Mouse (Mus musculus) natural killer cell, adult 2 months (primary cell): Measurements from ENCODE around the gene Gm10382.
"Not testable (repeated sequence)": the region's sequence is repeated elsewhere in the genome, so short reads cannot be mapped to it uniquely, and the experiment has no call there.

Source experiments
- DNase-seq, 2 experiments: peaks; one replicate each; pipeline ENCODE4 v3.0.0; 2022; ENCODE audit warnings: low spot score in 2 of 2

Gene Gm10382

GRCm38 (mm10) chr5:125392977-125393621 lies 4.0 kb downstream of the Gm10382 start:
- DNase-seq: peak; percentile 92 to 93

GRCm38 (mm10) chr5:125393622-125394603 lies 4.8 kb downstream of the Gm10382 start:
- peak; percentile 65 to 72 for DNase-seq

DNA sequence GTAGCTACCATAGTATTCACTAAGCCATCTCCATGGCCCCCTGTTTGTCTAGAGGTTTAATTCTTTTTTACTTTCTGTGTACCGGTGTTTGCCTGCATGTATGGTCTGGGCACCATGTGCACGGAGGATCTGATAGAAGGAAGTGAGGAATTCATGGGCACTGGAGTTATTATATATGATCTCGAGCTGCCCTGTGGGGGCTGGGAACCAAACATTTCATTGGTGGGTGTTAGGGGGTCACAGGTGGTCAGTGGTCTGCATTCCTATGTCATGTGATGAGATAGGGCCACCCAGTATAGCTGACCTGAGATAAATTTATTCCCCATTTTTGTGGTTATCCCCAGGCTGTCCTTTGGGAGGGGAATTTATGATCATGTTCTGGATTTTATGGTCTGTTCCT lies 5.9 kb downstream of the Gm10382 start:
- DNase-seq: no peak

GRCm38 (mm10) chr5:125400903-125401302 lies 11.8 kb downstream of the Gm10382 start:
- no peak for DNase-seq

DNA sequence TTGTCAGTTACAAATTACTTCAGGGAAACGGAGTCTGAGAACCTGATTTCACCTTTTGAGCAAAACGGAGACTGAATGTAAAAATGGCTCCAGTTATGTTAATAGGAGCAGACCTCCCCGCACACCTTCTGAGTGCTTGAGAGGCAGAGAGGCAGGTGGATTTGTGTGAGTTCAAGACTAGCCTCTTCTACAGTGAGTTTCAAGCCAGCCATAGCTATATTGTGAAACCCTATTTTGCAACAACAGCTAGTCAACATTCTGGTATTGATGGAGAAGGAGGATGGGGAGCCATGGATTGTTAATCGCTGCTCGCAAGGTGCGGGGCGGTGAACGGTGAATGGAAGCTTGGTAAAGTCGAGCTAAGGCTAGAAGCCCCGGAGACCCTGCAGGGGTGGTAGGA lies 13.4 kb downstream of the Gm10382 start:
- no peak for DNase-seq

DNA sequence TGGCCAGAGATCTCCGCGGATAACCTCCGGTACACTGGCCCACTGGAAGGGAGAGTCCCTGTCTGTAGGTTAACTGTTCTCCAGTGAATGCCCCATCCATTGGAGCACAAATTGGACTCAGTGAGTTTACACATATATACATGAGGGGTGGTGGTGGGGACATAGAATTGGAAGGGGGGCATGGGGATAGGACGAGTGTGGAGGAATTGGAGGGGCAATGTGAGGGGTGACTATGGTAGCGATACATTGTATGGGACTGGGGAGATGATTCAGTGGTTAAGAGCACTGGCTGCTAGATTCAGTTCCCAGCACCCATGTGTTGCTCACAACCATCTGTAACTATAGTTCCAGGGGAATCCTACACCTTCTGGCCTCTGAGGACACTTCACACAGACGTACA lies 13.9 kb downstream of the Gm10382 start:
- no peak for DNase-seq

- peak; percentile 61 to 72 for DNase-seq
Observed at GRCm38 (mm10) chr5:125403481-125404465, 14.7 kb downstream of the Gm10382 start.

DNA sequence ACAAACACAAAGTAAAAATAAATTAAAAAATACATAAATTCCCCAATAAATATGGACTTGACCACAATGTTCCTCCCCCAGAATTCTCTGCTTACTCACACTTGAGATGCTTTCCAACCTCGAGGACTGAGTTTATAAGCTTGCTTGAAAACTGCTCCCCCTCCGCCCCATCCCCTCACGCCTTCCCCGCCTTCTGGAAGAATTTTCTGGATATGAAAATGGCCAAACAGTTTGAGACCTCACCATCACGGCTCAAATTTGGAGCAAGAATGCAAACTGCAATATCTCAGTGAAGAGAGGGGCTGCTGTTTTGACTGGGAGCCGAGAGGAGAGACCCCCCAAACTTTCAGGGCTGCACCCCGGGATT lies 15.4 kb downstream of the Gm10382 start:
- no peak for DNase-seq

- DNase-seq: no peak
Observed at GRCm38 (mm10) chr5:125404903-125405545, 15.9 kb downstream of the Gm10382 start.

DNA sequence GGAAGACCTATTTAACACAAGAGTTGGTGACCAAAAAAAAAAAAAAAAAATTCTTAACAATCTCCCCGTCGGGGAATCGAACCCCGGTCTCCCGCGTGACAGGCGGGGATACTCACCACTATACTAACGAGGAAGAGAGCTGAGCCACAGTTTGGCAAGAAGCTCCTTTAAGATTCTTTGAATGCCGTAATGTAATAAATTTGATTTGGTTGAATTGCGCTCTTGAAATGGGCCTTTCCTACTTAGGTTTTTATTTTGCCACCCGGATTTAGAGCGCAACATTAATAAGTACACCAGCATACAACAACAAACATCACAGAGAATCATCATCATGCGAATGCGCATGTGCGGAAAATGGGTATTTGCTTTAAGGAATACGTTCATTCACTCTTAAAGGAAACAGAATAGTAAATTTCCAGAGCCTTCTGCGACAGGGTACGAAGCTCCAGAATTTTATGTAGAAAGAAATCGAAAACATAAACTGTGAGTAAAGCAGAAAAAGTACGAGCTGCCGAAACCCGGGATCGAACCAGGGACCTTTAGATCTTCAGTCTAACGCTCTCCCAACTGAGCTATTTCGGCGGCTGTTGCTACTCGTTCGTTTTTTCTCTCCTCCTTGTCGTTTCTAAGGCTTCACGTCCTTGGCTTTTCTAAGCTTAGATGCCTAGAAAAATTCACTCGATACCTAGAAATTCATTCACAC lies 16.6 kb downstream of the Gm10382 start:
- DNase-seq: peak; percentile 90

DNA sequence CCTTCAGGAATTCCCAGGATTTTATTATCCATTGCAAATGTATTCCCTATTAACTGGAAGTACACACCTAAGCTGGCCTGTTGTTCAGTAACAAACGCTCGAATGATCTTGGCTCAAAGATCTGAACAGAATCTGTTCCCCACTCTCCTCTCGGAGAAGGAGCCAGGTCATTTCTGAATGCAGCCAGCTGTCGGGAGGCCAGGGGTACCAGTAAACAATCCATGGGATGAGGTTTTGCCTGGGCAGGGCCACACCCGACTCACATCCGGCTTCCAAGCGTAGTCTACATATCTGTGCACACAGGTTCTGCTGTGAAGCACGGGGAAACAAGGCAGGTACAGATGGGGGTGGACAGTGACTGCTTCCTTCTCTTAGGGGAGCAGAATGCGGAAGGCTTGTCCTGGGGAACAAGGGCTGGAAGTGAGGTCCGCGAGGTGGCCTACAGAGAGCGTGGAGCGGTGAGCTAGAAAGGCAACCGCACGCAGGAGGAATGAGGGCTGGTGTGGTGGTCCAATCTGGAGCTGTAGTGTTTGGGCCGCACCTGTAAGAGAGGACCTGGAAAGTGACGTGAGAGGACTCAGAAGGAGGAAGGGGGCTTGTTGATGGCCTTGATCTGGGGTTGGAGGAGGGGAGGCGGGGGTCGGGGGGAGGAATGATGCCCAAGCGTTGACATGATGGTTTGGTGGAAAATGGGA lies 17.3 kb downstream of the Gm10382 start:
- DNase-seq: peak in 1 of 2 experiments; percentile 52

GRCm38 (mm10) chr5:125407020-125407830 lies 18.1 kb downstream of the Gm10382 start:
- DNase-seq: no peak

GRCm38 (mm10) chr5:125407910-125408575 lies 18.9 kb downstream of the Gm10382 start:
- no peak for DNase-seq

- DNase-seq: peak; percentile 72 to 83
Observed at GRCm38 (mm10) chr5:125408842-125409241, 19.7 kb downstream of the Gm10382 start.

DNA sequence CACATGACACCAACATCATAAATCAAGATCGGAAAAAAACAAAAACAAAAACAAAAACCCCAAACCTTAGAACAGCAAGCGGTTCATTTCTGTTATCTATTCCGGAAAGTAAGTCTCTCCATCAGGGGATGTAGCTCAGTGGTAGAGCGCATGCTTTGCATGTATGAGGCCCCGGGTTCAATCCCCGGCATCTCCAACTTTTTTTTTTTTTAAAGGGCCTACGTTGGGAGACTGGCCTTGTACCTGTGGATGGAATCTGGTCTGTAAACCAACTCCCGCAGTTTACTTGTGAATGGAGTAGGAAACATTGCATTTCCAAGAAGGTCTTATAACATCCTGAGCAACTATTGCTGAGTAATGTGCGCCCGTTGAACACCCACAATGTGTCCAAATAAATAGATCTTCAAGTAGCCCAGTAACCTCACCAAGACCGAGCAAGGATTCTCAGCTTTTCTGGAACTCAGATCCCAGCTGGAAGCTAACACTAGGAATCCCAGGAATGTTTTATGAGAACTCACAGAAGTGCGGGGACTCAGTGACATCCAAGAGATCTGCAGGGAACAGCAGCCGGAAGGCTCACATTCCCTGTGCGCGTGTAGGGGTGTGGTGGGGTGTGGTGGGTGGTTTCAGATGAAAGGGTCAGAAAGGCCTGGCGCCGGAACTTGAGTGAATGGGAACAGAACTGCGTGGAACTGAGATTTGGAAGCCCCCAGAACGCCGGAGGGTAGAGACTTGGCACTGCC lies 20.4 kb downstream of the Gm10382 start:
- DNase-seq: peak in 1 of 2 experiments; percentile 7

DNA sequence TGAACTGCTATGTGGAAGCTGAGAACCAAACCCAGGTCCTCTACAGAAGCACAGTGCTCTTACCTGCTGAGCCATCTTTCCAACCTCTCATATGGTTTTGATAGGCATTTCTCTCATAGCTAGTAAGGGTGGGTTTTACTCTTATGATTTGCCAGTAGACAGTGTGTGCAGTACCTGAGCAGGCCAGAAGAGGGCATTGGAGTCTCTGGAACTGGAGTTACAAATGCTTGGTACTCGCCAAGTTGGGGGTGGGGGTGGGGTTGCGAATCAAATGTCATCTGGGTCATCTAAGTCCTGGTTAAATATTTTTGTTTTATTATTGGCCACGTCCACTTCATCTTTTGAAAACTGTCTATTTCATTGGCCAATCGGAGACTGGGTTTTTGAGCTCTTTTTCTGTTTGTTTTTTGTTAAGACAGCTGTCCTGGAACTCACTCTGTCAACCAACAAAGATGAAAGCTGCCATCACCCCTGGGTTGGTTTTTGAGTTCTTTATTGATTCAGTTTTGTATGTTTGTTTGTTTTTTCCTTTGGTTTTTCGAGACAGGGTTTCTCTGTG lies 22.9 kb downstream of the Gm10382 start:
- peak; percentile 57 to 81 for DNase-seq

DNA sequence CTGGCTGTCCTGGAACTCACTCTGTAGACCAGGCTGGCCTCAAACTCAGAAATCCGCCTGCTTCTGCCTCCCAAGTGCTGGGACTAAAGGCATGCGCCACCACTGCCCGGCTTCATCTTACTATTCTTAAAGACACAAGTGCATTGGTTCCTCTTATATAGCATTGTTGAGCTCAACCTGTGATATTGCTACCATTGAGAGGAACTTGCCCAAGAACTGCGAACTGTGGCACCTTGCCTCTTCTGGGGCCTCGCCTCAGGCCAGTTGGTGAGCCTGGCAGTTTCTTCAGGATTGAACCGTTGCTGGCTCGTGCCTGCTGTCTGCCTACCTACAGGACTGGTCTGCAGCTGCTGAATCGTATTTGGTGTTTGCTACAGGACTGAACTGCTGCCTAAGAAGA lies 23.4 kb downstream of the Gm10382 start:
- not testable (repeated sequence) for DNase-seq
